Mouse (Mus musculus): ENCODE data around the gene Orm3. TPM values are rescaled to one million over a fixed set of nuclear protein-coding genes. Genes with fewer than 3 reads are reported as not detected.

Gene Orm3
- polyA plus RNA-seq, 1 experiment from 2014 or later: 0.08 TPM

DNA sequence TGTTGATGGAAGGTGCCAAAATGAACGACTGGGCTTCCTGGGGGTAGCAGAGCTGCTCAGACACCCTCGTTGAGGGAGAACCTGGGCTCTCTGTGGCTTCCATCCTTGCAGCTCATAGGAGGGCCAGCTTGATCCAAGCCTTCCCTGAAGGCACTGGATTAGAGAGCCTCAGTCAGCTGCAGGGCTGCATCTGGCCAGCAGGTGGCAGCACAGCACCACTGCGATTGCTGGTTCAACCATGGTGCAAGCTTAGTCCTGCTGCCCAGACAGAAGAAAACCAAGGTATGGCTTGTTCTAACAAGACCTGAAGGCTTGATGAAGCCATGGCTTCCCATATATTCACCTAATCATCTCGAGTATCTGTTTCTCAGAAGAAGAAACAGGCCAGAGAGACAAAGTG is 12.6 kb downstream of the Orm3 start:
- no peak for TF ChIP-seq CTCF (IDR thresholded peaks at IDR 0.05)
- ChIA-PET CTCF (interaction anchor here (0.8 to 1.6 kb wide), 7 partner anchors 13 to 308 kb away, joined by 3 to 4 read pairs (median 3); partner anchors contain the start of gene Orm3), POLR2A (no interaction called here)
- DNase-seq (ENCODE audit: low read depth, low spot score) (no peak), ATAC-seq (peak; percentile 44)
- no peaks in the 10 kb centered on the region for H3K27me3 ChIP-seq
- in situ Hi-C loops (cut with MboI; ENCODE audit: low pct_unique_long_range_greater_than_20kb): no loop called here

DNA sequence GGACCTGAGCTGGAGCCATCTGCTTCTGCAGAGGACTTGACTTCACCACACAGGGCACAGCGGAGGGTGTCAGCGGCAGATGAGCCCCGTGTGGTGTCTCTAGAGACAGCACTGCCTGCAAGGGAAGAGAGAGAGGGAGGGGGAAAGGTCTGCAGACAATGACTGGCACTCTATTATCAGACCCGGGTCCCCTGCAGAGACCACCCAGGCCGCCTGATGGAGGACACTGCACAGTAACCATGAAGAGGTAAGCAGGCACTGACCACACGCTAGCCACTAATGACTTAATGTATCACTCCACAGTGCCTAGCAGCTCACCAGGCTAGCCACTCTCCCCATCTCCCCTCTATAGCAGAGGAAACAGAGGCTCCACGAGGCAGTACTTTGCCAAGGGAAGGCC is 14.9 kb downstream of the Orm3 start:
- ChIA-PET CTCF (interaction anchor here (1.1 kb wide), 1 partner anchor 190 kb away, joined by 4 read pairs; no protein-coding TSS in a partner anchor), POLR2A (no interaction called here)
- TF ChIP-seq CTCF (IDR thresholded peaks at IDR 0.05): no peak
- in situ Hi-C loops (cut with MboI; ENCODE audit: low pct_unique_long_range_greater_than_20kb): no loop called here
- ATAC-seq: no peak
- DNase-seq (ENCODE audit: low read depth, low spot score): no peak
- H3K27me3 ChIP-seq: no peaks in the 10 kb centered on the region

DNA sequence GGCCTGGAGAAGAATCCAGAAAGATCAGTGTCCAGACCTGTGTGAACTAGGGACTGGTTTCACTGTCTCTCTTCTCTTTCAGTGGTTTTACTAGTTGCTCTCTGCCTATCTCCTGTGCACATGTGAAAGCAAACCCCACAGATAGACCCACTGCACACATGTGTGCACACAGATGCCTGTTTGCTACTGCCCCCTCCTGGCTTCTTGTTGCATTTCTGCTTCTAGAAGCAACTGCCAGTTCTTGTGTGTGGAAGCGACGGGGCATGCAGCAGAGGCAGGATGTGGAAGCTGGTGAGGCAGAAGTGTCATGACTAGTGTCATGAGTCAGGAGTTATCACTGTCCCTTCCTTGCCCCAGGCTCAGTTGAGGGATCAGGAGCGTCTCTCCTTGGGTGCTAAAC is 15.9 kb downstream of the Orm3 start:
- DNase-seq (ENCODE audit: low read depth, low spot score) (no peak), ATAC-seq (peak; percentile 29)
- ChIA-PET CTCF (interaction anchor here (1.2 kb wide), 3 partner anchors 29 to 52 kb away, joined by 3 to 4 read pairs (median 3); no protein-coding TSS in a partner anchor), POLR2A (no interaction called here)
- no peak for TF ChIP-seq CTCF (IDR thresholded peaks at IDR 0.05)
- in situ Hi-C loops (cut with MboI; ENCODE audit: low pct_unique_long_range_greater_than_20kb): no loop called here
- H3K27me3 ChIP-seq: no peaks in the 10 kb centered on the region

DNA sequence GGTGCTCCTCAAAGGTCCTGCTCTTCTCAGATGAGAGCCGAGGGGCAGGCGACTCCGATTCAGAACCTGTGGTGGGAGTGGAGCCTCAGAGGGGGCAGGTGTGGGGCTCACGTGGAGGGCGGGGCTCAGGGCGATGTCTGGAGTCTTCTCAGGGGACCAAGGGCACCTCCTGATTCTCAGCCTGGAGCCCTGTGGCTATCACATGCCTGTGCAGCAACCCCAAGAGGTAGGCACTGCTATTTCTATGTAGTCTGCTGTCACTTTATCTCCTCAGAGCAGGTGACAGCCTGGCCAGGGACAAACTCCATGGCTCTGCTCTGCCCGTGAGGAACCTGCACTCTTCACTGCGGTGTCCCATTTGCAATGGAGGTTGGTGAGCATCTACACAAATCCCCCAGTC is 17.4 kb downstream of the Orm3 start:
- DNase-seq (ENCODE audit: low read depth, low spot score): no peak
- POLR2A ChIA-PET: no interaction called here
- in situ Hi-C loops (cut with MboI; ENCODE audit: low pct_unique_long_range_greater_than_20kb): no loop called here

DNA sequence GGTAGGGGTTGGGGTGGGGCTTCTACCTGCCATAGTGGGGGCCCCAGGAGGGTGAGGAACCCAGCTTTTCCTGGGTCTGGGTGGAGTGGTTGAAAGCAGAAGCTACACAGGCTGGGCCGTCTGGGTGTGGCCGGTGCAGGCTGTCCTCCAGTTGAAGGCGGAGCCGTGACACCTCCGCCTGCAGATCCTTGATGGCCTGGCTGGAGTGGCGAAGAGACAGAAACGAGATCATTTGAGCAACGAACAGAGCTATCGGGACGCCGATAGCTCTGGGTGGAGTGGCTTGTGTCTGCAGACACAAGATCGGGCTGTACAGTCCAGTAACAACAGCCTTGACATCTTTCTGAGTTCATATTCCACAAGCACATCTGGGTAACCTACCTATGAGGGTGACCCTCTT is 18.4 kb downstream of the Orm3 start:
- ATAC-seq: no peak
- H3K27me3 ChIP-seq: no peaks in the 10 kb centered on the region
- CTCF ChIA-PET: no interaction called here
- DNase-seq (ENCODE audit: low read depth, low spot score): no peak
- no peak for TF ChIP-seq CTCF (IDR thresholded peaks at IDR 0.05)
- POLR2A ChIA-PET: no interaction called here
- in situ Hi-C loops (cut with MboI; ENCODE audit: low pct_unique_long_range_greater_than_20kb): no loop called here

More for the DNA sequence above, 17.4 kb downstream of the Orm3 start:
- CTCF ChIA-PET: no interaction called here
- ATAC-seq: no peak
- TF ChIP-seq CTCF (IDR thresholded peaks at IDR 0.05): no peak
- no peaks in the 10 kb centered on the region for H3K27me3 ChIP-seq

DNA sequence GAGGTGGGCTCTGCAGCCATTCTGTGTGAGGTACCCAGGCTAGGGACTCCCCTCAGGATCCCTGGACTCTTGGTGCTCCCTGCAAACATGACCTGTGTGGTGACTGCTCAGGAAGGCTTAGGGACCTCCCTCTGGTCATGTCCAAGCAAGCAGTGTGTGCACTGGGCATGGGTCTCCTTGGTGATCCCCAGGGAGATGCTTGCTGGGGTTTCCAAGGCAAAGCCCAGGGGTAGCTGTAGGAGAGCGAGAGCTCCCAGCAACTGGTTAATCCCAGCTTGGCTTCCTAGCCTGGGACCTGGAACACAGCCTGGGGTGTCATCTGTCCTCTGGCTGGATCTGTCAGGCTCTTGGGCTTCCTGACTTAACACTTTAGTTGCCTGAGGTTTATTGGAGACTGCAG is 19.4 kb downstream of the Orm3 start:
- no peak for ATAC-seq
- ChIA-PET POLR2A (interaction anchor here (0.6 kb wide), 1 partner anchor 51 kb away, joined by 5 read pairs; no protein-coding TSS in a partner anchor), CTCF (no interaction called here)
- no peaks in the 10 kb centered on the region for H3K27me3 ChIP-seq
- in situ Hi-C loops (cut with MboI; ENCODE audit: low pct_unique_long_range_greater_than_20kb): no loop called here
- no peak for DNase-seq (ENCODE audit: low read depth, low spot score)
- TF ChIP-seq CTCF (IDR thresholded peaks at IDR 0.05): no peak

DNA sequence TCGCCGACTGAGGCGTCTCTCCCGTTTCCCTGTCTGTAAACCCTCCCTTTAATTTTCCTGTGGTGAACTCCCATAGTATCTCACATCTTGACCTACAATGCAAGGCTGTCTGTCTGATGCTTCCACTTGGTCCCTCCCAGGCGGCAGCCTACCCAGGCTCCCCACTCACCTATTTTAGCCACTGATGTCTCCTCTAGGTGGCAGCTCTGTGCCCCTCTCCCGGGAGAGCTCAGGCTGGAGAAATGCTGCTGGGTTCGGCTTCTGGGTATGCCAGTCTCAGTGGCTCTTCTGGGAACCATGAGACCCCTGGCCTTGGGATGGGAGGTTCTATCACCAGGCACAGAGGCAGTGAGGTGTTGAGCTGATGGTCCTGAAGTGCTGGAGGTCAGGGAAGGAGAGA is 21.5 kb downstream of the Orm3 start:
- in situ Hi-C loops (cut with MboI; ENCODE audit: low pct_unique_long_range_greater_than_20kb): no loop called here
- no peak for TF ChIP-seq CTCF (IDR thresholded peaks at IDR 0.05)
- POLR2A ChIA-PET: no interaction called here
- DNase-seq (ENCODE audit: low read depth, low spot score): no peak
- H3K27me3 ChIP-seq: no peaks in the 10 kb centered on the region
- CTCF ChIA-PET: interaction anchor here (1.8 kb wide), 1 partner anchor 31 kb away, joined by 4 read pairs; no protein-coding TSS in a partner anchor
- no peak for ATAC-seq

DNA sequence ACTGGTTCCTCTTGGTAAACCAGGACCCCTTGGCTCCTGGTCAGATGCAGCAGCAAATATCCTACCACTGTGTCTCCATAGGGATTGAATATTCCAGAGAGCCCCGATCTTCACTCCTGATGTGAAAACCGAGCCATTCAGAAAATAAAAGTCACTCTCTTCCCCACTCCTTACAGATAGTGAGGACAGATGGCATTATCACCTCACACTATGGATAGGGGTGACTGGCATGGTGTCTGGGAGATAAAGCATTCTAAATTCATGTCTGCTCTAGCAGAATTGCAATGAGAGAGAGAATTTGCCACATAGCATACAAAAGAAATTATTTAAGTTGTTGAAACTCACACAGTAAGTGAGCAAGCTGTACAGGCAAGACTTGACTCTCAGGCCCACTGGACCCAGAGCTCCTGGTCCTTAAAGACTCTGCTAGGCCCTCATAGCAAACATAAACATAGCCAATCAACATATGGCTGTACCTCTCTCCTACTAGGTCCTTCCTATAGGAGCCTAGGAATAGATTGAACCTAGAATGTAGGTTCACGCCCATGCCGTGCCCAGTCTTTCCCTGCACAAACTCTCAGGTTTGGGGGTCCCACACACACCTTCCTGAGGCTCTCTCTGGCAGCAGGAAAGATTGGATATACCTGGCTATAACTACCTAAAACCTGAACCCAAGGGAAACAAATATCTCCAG is 26.9 kb downstream of the Orm3 start:
- no peak for TF ChIP-seq CTCF (IDR thresholded peaks at IDR 0.05)
- in situ Hi-C loops (cut with MboI; ENCODE audit: low pct_unique_long_range_greater_than_20kb): no loop called here
- ChIA-PET POLR2A (no interaction called here), CTCF (no interaction called here)
- DNase-seq (ENCODE audit: low read depth, low spot score) (no peak), ATAC-seq (no peak)
- no peaks in the 10 kb centered on the region for H3K27me3 ChIP-seq

DNA sequence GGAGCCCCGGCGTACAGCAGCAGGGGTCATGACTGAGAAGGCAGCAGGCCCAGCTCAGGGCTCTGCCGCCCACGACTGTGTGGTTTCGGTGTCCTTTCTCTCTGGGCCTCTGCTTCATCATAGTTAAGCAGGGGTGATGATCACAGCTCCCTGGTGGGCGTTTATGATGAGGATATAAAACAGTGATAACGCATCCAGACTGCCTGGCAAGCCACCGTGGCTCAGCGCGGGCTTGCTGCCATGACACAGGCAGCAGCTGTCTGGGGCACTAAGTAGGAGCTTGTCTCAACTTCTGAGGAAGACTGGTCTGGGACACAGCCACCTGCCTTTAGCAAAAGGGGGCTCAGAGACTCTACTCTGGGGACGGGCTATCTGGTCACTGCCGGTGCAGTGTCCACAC is 27.5 kb downstream of the Orm3 start:
- CTCF ChIA-PET: no interaction called here
- in situ Hi-C loops (cut with MboI; ENCODE audit: low pct_unique_long_range_greater_than_20kb): no loop called here
- no peak for DNase-seq (ENCODE audit: low read depth, low spot score)
- TF ChIP-seq CTCF (IDR thresholded peaks at IDR 0.05): no peak
- H3K27me3 ChIP-seq: no peaks in the 10 kb centered on the region
- POLR2A ChIA-PET: no interaction called here
- ATAC-seq: no peak

DNA sequence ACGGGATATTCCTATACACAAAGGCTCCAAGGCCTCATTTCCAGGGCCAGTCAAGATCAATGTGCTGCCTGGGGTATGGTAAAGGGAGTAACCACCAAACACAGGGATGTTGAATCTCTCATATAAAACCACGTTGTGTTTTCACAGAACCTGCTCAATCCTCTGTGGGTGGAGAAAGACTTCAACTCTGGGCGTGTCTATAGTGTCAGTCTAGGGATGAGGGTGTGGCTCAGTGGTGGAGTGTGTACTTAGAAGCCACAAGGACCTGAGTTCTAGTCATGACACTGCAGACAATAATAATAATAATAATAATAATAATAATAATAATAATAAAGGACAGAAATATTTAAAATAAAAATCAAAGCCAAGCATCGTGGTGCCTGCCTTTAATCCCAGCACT is 28.3 kb downstream of the Orm3 start:
- H3K27me3 ChIP-seq: no peaks in the 10 kb centered on the region
- in situ Hi-C loops (cut with MboI; ENCODE audit: low pct_unique_long_range_greater_than_20kb): no loop called here
- TF ChIP-seq CTCF (IDR thresholded peaks at IDR 0.05): no peak
- ATAC-seq (no peak), DNase-seq (ENCODE audit: low read depth, low spot score) (no peak)
- CTCF ChIA-PET: no interaction called here
- POLR2A ChIA-PET: interaction anchor here (0.7 kb wide), 1 partner anchor 352 kb away, joined by 3 read pairs; no protein-coding TSS in a partner anchor

DNA sequence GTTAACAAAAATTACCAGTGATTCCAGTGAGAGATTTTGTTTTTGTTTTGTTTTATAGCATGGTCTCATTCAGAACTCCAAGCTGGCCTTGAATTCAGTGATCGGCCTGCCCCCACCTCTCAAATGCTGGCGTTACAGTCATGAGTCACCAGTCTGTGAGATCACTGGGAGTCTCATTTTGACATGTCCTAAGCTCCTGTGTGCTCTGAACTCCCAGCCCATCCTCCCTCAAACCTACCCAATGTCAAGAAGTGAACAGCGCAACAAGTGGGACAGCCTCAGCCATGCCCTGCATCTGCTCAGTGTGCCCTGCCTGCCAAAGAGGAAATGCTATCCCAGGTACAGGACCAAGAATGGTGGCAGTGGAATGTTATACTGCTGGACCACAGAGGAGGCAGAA is 29.3 kb downstream of the Orm3 start:
- ATAC-seq (no peak), DNase-seq (ENCODE audit: low read depth, low spot score) (no peak)
- POLR2A ChIA-PET: no interaction called here
- CTCF ChIA-PET: no interaction called here
- in situ Hi-C loops (cut with MboI; ENCODE audit: low pct_unique_long_range_greater_than_20kb): no loop called here
- H3K27me3 ChIP-seq: no peaks in the 10 kb centered on the region
- TF ChIP-seq CTCF (IDR thresholded peaks at IDR 0.05): no peak

DNA sequence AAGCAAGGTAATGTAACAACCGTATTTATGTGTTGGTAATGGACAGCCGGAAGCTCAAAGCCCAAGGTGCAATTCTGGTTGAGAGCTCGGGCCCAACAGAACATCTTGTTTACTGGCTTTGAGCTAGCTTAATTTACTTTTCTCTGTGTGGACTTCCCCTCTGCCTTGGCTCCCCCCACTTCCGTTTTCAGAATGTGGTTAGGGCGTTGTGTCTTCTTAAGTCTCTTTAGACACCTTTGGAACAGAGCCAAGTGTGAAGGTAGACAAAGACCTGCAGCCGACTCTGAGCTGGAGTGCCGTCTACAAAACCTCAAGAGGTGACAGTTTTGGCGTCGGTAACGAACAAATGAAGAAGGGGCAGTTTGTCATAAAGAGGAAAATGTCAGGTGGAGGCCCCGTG is 29.8 kb downstream of the Orm3 start:
- no peak for ATAC-seq
- ChIA-PET POLR2A (no interaction called here), CTCF (no interaction called here)
- no peaks in the 10 kb centered on the region for H3K27me3 ChIP-seq
- in situ Hi-C loops (cut with MboI; ENCODE audit: low pct_unique_long_range_greater_than_20kb): no loop called here
- TF ChIP-seq CTCF (IDR thresholded peaks at IDR 0.05): no peak
- DNase-seq (ENCODE audit: low read depth, low spot score): no peak
